Mouse (Mus musculus) Patski (cell line): ENCODE data around the gene Gm45062. TPM values are rescaled to one million over a fixed set of nuclear protein-coding genes. Genes with fewer than 3 reads are reported as not detected.
A peak's percentile ranks its signal among the peaks of the same experiment; 100 is the strongest.

Source experiments
- ATAC-seq: fragments of 100-300 bp; one replicate; pipeline ENCODE4 v1.8.0; 2021
- CTCF ChIA-PET: fragments of 350-600 bp; sonication (Branson Sonifier 250); formaldehyde crosslinking; loops from one replicate; lab custom pipeline; 2022; ENCODE audit warnings: inconsistent platforms; lab: Charles Lee
- POLR2A ChIA-PET: fragments of 350-600 bp; sonication (Branson Sonifier 250); formaldehyde crosslinking; loops from one replicate; lab custom pipeline; 2022; ENCODE audit warnings: antibody characterized with exemption, inconsistent platforms; lab: Charles Lee
- DNase-seq: peaks from one replicate; pipeline ENCODE4 v3.0.0-alpha.2; 2011; ENCODE audit warnings: low read depth, low spot score
- H3K27me3 ChIP-seq: fragments of 371-371 bp; one replicate; pipeline ENCODE4 v1.5.1; 2021
- CTCF ChIP-seq: fragments of 100-300 bp; IDR thresholded peaks from one replicate; pipeline ENCODE4 v1.5.1; 2021
- in situ Hi-C: fragments of 300-500 bp; cut with MboI; formaldehyde crosslinking; loops from 3 replicates; pipeline ENCODE4 v1.11.1; 2018; ENCODE audit warnings: low pct_unique_long_range_greater_than_20kb, mixed read lengths
- polyA plus RNA-seq: library from polyadenylated mRNA; unstranded; gene quantifications from one replicate; pipeline ENCODE4 v1.2.3, GENCODE M21; 2021

Gm45062 gene
- polyA plus RNA-seq, 1 experiment from 2014 or later = 3.9 TPM

GRCm38 (mm10) chr6:8276431-8276830 is 17.2 kb downstream of the Gm45062 start:
- no peak for ATAC-seq
- no peaks in the 10 kb centered on the region for H3K27me3 ChIP-seq
- TF ChIP-seq CTCF = no peak
- ChIA-PET POLR2A (interaction anchor here (1.1 kb wide), 1 partner anchor 15 kb away, joined by 3 read pairs; no protein-coding TSS in a partner anchor), CTCF (interaction anchor here (1.3 to 3.0 kb wide), 4 partner anchors 10 to 459 kb away, joined by 3 to 15 read pairs (median 6); no protein-coding TSS in a partner anchor)
- no peak for DNase-seq
- in situ Hi-C loops = loop anchor here (5.0 to 10.0 kb wide), 2 partner anchors 461 to 558 kb away; no protein-coding TSS in a partner anchor

DNA sequence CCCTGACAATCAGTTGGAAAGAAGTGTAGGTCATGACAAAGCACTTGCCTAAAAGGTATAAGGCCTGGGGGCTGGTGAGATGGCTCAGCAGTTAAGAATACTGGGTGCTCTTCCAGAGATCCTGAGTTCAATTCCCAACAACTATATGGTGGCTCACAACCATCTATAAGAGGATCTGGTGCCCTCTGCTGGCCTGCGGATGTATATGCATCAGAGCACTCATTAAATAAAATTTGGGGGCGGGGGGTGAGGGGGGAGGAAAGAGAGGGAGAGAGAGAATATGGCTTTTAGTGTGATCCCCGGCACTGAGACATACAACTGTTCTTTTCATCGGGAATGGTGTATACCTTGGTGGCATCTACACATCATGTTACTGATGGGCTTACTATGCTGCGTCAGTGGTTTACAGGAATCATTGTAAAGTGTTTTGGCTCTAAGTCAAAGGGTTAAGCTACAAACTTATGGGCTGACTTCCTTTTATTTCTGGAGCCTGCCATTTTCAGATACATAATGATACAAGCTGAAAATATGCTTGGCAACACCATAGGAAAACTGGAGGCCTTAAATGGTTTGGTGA is 19.3 kb downstream of the Gm45062 start:
- ATAC-seq = no peak

GRCm38 (mm10) chr6:8283255-8283654 is 24.0 kb downstream of the Gm45062 start:
- in situ Hi-C loops = no loop called here
- POLR2A ChIA-PET = no interaction called here
- no peak for TF ChIP-seq CTCF
- no peaks in the 10 kb centered on the region for H3K27me3 ChIP-seq
- ATAC-seq (no peak), DNase-seq (no peak)
- CTCF ChIA-PET = interaction anchor here (1.7 kb wide), 1 partner anchor 8 kb away, joined by 4 read pairs; no protein-coding TSS in a partner anchor

More for the DNA sequence above, 19.3 kb downstream of the Gm45062 start:
- DNase-seq = no peak
- peak; percentile 40 for TF ChIP-seq CTCF
- H3K27me3 ChIP-seq = no peaks in the 10 kb centered on the region
- CTCF ChIA-PET = interaction anchor here (0.6 to 1.5 kb wide), 3 partner anchors 9 to 233 kb away, joined by 3 read pairs; no protein-coding TSS in a partner anchor
- in situ Hi-C loops = loop anchor here (5.0 to 10.0 kb wide), 2 partner anchors 459 to 556 kb away; no protein-coding TSS in a partner anchor
- POLR2A ChIA-PET = no interaction called here

DNA sequence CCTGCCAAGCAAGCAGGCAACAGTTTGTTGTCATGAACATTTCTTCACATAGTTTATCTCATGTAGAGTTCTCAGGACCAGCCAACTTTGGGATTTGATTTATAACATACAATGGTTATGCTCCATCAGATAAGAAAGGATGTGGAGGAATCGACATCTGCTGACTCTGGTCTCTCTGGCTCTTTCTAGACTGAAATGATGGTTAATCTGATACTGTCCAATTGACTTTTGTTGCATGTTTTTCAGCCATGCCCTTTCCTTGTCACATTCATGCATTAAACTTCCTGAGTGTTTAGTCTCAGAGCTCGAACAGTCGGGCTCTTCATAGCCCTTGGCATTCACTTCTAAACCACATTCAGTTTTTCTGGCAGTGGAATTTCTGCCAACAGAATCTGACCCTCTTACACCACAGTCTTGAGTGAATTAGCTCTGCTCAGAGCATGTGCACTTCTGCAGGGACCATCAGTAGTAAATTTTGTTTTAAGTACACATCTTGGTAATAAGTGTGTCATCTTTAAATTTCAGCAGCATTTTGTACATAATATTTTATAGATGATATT is 26.2 kb downstream of the Gm45062 start:
- no peaks in the 10 kb centered on the region for H3K27me3 ChIP-seq
- in situ Hi-C loops = no loop called here
- ChIA-PET CTCF (interaction anchor here (3.1 kb wide), 1 partner anchor 10 kb away, joined by 15 read pairs; no protein-coding TSS in a partner anchor), POLR2A (no interaction called here)
- TF ChIP-seq CTCF = no peak
- ATAC-seq = no peak
- no peak for DNase-seq

GRCm38 (mm10) chr6:8286146-8286545 is 26.9 kb downstream of the Gm45062 start:
- no peaks in the 10 kb centered on the region for H3K27me3 ChIP-seq
- POLR2A ChIA-PET = no interaction called here
- DNase-seq (no peak), ATAC-seq (no peak)
- CTCF ChIA-PET = interaction anchor here (0.6 to 3.1 kb wide), 2 partner anchors 10 to 533 kb away, joined by 3 to 15 read pairs; no protein-coding TSS in a partner anchor
- no peak for TF ChIP-seq CTCF
- in situ Hi-C loops = no loop called here

- no peak for TF ChIP-seq CTCF
- DNase-seq (no peak), ATAC-seq (no peak)
- ChIA-PET POLR2A (no interaction called here), CTCF (interaction anchor here (0.9 to 1.4 kb wide), 2 partner anchors 12 to 24 kb away, joined by 3 read pairs; no protein-coding TSS in a partner anchor)
- H3K27me3 ChIP-seq = no peaks in the 10 kb centered on the region
- in situ Hi-C loops = no loop called here
Measured at GRCm38 (mm10) chr6:8288755-8289580, 29.7 kb downstream of the Gm45062 start.

DNA sequence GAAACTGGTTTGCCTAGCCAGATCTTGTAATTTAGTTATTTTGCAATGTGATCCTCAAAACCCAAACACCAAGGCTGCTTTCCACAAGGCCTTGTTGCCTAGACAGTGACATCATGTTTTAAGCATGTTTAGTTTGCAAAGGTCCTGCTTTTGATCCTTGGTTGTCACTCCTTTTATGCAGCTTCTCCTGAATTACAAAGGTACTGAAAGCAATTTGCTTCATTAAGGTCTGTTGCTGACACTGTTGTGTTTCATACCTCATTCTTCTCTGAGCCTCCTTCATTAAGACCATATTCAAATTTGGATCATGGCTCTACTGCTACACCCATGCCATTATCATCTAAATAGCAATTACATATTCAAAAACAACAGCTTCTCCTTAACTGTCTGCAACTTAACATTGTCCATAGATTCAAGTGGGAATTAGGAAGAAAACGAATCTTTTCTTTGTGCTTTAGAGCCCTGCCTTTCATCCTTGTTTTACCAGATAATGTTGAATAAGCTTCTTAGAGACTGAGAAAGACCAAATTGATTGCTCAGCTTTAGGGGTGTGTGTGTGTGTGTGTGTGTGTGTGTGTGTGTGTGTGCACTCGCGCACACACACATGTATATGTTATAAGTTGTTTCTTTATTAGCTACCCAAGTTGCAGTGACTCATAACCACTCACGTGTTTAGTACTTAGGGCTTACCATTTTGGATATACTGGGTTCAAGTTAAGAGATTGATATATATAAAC is 35.0 kb downstream of the Gm45062 start:
- peak; percentile 51 for ATAC-seq
- no peak for TF ChIP-seq CTCF
- in situ Hi-C loops = no loop called here
- ChIA-PET CTCF (interaction anchor here (1.0 kb wide), 2 partner anchors 11 to 15 kb away, joined by 3 to 4 read pairs; no protein-coding TSS in a partner anchor), POLR2A (interaction anchor here (0.6 kb wide), 1 partner anchor 293 kb away, joined by 3 read pairs; no protein-coding TSS in a partner anchor)
- no peaks in the 10 kb centered on the region for H3K27me3 ChIP-seq
- no peak for DNase-seq

GRCm38 (mm10) chr6:8299066-8299863 is 40.0 kb downstream of the Gm45062 start:
- POLR2A ChIA-PET = no interaction called here
- DNase-seq (no peak), ATAC-seq (no peak)
- CTCF ChIA-PET = interaction anchor here (1.2 kb wide), 1 partner anchor 12 kb away, joined by 3 read pairs; no protein-coding TSS in a partner anchor
- no peaks in the 10 kb centered on the region for H3K27me3 ChIP-seq
- in situ Hi-C loops = no loop called here
- TF ChIP-seq CTCF = no peak
